Mouse (Mus musculus): Measurements from ENCODE around the gene Zpbp2. TPM values are rescaled to one million over a fixed set of nuclear protein-coding genes. Genes with fewer than 3 reads are reported as not detected.

Zpbp2 gene
- polyA plus RNA-seq, 1 experiment = not detected

GRCm38 (mm10) chr11:98513356-98513936 is 37.5 kb upstream of the Zpbp2 start:
- Histone ChIP-seq H3K79me3 (ENCODE audit: low read depth) (no peaks in the 10 kb centered on the region), H3K27me3 (ENCODE audit: control insufficient read depth, insufficient read depth, insufficient read length) (peaks cover 52% of the 10 kb centered on the region), H3K4me3 (ENCODE audit: insufficient read depth, poor library complexity, severe bottlenecking) (no peak overlapping the region), H3K36me3 (ENCODE audit: control insufficient read depth, insufficient read depth) (no peaks in the 10 kb centered on the region), H3ac (ENCODE audit: control insufficient read depth, insufficient read length, low read depth) (no peak overlapping the region), H3K79me2 (ENCODE audit: control insufficient read depth, insufficient read depth) (no peaks in the 10 kb centered on the region)
- TF ChIP-seq MYOD1 (IDR thresholded peaks at IDR 0.05; ENCODE audit: control insufficient read depth, insufficient read length, low read depth) = no peak
- TF ChIP-seq FOSL1 (IDR thresholded peaks at IDR 0.05; ENCODE audit: insufficient read depth, low read length, poor library complexity, severe bottlenecking) = no peak
- TF ChIP-seq MAX (IDR thresholded peaks at IDR 0.05) = no peak
- no peak for TF ChIP-seq CTCF (IDR thresholded peaks at IDR 0.05; ENCODE audit: control insufficient read depth, insufficient read depth, insufficient read length)
- TF ChIP-seq CEBPB (IDR thresholded peaks at IDR 0.05; ENCODE audit: low read depth) = no peak

- H3K27me3 ChIP-seq (ENCODE audit: control insufficient read depth, insufficient read depth, insufficient read length) = peaks cover 40% of the 10 kb centered on the region
- TF ChIP-seq MYOG (IDR thresholded peaks at IDR 0.05; ENCODE audit: control insufficient read depth, extremely low read depth, insufficient read length) (no peak), FOSL1 (IDR thresholded peaks at IDR 0.05; ENCODE audit: insufficient read depth, low read length, poor library complexity, severe bottlenecking) (no peak), USF1 (IDR thresholded peaks at IDR 0.05; ENCODE audit: low read depth) (no peak), CEBPB (IDR thresholded peaks at IDR 0.05; ENCODE audit: low read depth) (no peak), MYOD1 (IDR thresholded peaks at IDR 0.05; ENCODE audit: control insufficient read depth, insufficient read length, low read depth) (no peak), CTCF (IDR thresholded peaks at IDR 0.05; ENCODE audit: control insufficient read depth, insufficient read depth, insufficient read length) (no peak), MAX (IDR thresholded peaks at IDR 0.05) (no peak)
Measured at GRCm38 (mm10) chr11:98520468-98520867, 30.4 kb upstream of the Zpbp2 start.

DNA sequence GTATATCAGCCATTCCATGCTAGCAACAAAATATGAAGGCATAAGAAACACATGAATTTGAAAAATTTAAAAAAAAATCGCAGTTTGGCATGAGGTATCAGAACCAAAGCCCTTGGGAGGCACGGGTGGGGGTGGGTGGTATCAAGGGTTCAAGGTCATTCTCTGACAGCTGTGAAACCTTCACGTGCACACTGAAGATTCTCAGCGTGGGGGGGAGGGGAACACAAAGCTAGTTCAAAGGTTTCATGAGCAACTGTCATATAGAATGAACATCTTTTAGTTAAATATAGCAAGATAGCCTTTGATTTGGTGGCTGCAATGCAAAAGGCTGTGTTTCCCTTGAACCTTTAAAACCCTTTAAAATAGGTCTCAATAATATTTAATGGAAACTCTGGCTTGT is 25.8 kb upstream of the Zpbp2 start:
- no peaks in the 10 kb centered on the region for H3K79me3 ChIP-seq (ENCODE audit: low read depth)
- peaks cover 58% of the 10 kb centered on the region for H3K27me3 ChIP-seq (ENCODE audit: control insufficient read depth, insufficient read depth, insufficient read length)
- TF ChIP-seq CTCF (IDR thresholded peaks at IDR 0.05; ENCODE audit: control insufficient read depth, insufficient read depth, insufficient read length) (no peak), USF1 (IDR thresholded peaks at IDR 0.05; ENCODE audit: low read depth) (no peak), MYOD1 (IDR thresholded peaks at IDR 0.05; ENCODE audit: control insufficient read depth, insufficient read length, low read depth) (no peak), FOSL1 (IDR thresholded peaks at IDR 0.05; ENCODE audit: insufficient read depth, low read length, poor library complexity, severe bottlenecking) (no peak), CEBPB (IDR thresholded peaks at IDR 0.05; ENCODE audit: low read depth) (no peak), MAX (IDR thresholded peaks at IDR 0.05) (no peak), MYOG (IDR thresholded peaks at IDR 0.05; ENCODE audit: control insufficient read depth, extremely low read depth, insufficient read length) (no peak)
- no peak overlapping the region for H3ac ChIP-seq (ENCODE audit: control insufficient read depth, insufficient read length, low read depth)
- H3K4me3 ChIP-seq (ENCODE audit: insufficient read depth, poor library complexity, severe bottlenecking) = no peak overlapping the region
- H3K36me3 ChIP-seq (ENCODE audit: control insufficient read depth, insufficient read depth) = no peaks in the 10 kb centered on the region
- H3K79me2 ChIP-seq (ENCODE audit: control insufficient read depth, insufficient read depth) = no peaks in the 10 kb centered on the region

More at GRCm38 (mm10) chr11:98520468-98520867, 30.4 kb upstream of the Zpbp2 start:
- Histone ChIP-seq H3K36me3 (ENCODE audit: control insufficient read depth, insufficient read depth) (no peaks in the 10 kb centered on the region), H3K79me2 (ENCODE audit: control insufficient read depth, insufficient read depth) (no peaks in the 10 kb centered on the region), H3ac (ENCODE audit: control insufficient read depth, insufficient read length, low read depth) (no peak overlapping the region), H3K4me3 (ENCODE audit: insufficient read depth, poor library complexity, severe bottlenecking) (no peak overlapping the region), H3K79me3 (ENCODE audit: low read depth) (no peaks in the 10 kb centered on the region)

DNA sequence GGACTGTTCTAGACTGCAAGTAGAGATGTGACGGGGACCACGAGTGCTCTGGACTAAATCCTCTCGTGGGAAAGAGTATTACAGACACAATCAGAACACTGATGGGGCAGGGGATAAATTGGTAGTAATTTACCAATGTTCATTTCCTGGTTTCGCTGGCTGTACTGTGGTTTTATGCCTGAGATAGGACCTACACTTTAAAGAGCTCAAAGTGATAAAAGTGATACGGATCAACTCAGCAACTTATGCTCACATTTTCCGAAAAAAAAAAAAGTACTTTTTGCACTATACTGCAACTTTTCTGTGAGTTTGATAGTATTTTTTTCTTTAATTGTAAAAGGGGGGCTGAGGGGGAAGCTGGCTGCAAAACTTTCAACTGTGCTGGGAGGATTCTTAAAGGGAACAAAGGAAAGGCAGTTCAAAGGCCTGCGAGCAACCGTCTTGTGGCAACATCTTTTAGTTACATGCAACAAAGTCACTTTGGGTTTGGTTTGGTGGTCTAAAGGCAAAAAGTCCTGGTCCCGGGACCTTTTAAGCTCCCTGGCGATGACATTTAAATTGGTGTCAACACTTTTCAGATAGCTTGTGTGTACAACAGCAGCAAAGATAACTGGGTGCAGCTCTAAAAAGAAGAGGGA is 24.0 kb upstream of the Zpbp2 start:
- TF ChIP-seq MAX (IDR thresholded peaks at IDR 0.05) = no peak
- no peak for TF ChIP-seq USF1 (IDR thresholded peaks at IDR 0.05; ENCODE audit: low read depth)
- TF ChIP-seq CEBPB (IDR thresholded peaks at IDR 0.05; ENCODE audit: low read depth) = no peak
- TF ChIP-seq CTCF (IDR thresholded peaks at IDR 0.05; ENCODE audit: control insufficient read depth, insufficient read depth, insufficient read length) = no peak
- TF ChIP-seq MYOD1 (IDR thresholded peaks at IDR 0.05; ENCODE audit: control insufficient read depth, insufficient read length, low read depth) = no peak
- TF ChIP-seq FOSL1 (IDR thresholded peaks at IDR 0.05; ENCODE audit: insufficient read depth, low read length, poor library complexity, severe bottlenecking) = no peak
- no peak for TF ChIP-seq MYOG (IDR thresholded peaks at IDR 0.05; ENCODE audit: control insufficient read depth, extremely low read depth, insufficient read length)
- Histone ChIP-seq H3ac (ENCODE audit: control insufficient read depth, insufficient read length, low read depth) (no peak overlapping the region), H3K36me3 (ENCODE audit: control insufficient read depth, insufficient read depth) (no peaks in the 10 kb centered on the region), H3K4me3 (ENCODE audit: insufficient read depth, poor library complexity, severe bottlenecking) (no peak overlapping the region), H3K27me3 (ENCODE audit: control insufficient read depth, insufficient read depth, insufficient read length) (peaks cover 50% of the 10 kb centered on the region), H3K79me2 (ENCODE audit: control insufficient read depth, insufficient read depth) (no peaks in the 10 kb centered on the region), H3K79me3 (ENCODE audit: low read depth) (no peaks in the 10 kb centered on the region)

DNA sequence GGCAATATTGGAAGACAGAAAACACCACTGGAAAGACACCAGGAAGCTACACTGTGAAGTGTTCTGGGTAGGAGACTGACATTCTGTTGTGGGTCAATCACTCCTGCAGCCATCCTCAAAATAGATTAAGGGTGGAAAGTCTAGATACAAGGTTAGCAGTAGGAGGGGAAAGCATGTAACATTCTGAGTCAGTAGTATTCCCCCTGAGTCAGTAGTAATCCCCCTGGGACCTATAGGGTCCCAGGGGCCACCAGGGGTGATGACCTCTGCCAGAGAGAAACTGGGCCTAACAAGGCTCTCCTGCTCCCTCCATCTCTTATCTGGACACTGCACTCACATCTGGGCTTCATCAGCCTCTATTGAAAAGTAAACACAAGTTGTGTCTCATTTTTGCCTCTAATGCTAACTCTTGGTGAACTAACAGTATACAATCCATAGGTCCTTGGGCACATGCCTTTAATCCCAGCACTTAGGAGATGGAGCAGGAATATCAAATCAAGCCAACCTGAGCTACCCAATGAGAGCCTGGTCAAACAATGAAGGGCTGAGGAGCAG is 13.3 kb upstream of the Zpbp2 start:
- H3K36me3 ChIP-seq (ENCODE audit: control insufficient read depth, insufficient read depth) = no peaks in the 10 kb centered on the region
- no peaks in the 10 kb centered on the region for H3K79me2 ChIP-seq (ENCODE audit: control insufficient read depth, insufficient read depth)
- no peak overlapping the region for H3ac ChIP-seq (ENCODE audit: control insufficient read depth, insufficient read length, low read depth)
- TF ChIP-seq MAX (IDR thresholded peaks at IDR 0.05) (no peak), FOSL1 (IDR thresholded peaks at IDR 0.05; ENCODE audit: insufficient read depth, low read length, poor library complexity, severe bottlenecking) (no peak), USF1 (IDR thresholded peaks at IDR 0.05; ENCODE audit: low read depth) (no peak), MYOG (IDR thresholded peaks at IDR 0.05; ENCODE audit: control insufficient read depth, extremely low read depth, insufficient read length) (no peak), CTCF (IDR thresholded peaks at IDR 0.05; ENCODE audit: control insufficient read depth, insufficient read depth, insufficient read length) (no peak), MYOD1 (IDR thresholded peaks at IDR 0.05; ENCODE audit: control insufficient read depth, insufficient read length, low read depth) (no peak), CEBPB (IDR thresholded peaks at IDR 0.05; ENCODE audit: low read depth) (no peak)
- H3K27me3 ChIP-seq (ENCODE audit: control insufficient read depth, insufficient read depth, insufficient read length) = peaks cover 40% of the 10 kb centered on the region
- H3K79me3 ChIP-seq (ENCODE audit: low read depth) = no peaks in the 10 kb centered on the region
- no peak overlapping the region for H3K4me3 ChIP-seq (ENCODE audit: insufficient read depth, poor library complexity, severe bottlenecking)

Measured in C2C12 (cell line).